In genomic region chr8:123982826-123983400, GRCm38 (mm10) we compare ENCODE assay signal across 8 mouse cellular contexts. TPM values are rescaled to one million over a fixed set of nuclear protein-coding genes. Genes with fewer than 3 reads are reported as not detected.
A peak's percentile ranks its signal among the peaks of the same experiment; 100 is the strongest.
DNase-seq lines count a peak whose midpoint lies in the region; ATAC-seq and TF ChIP-seq lines count a peak whose summit lies in the region.

TSS of gene Abcb10 (minus strand) at chr8:123983122.

- no peaks in the 10 kb centered on the region; the same call in 1 of the 2 replicates for H3K4me1 ChIP-seq in cortical plate, adult 2 months (ENCODE audit: control insufficient read depth, insufficient read depth, low read length)
- peaks cover 7% of the 10 kb centered on the region for H3K4me1 ChIP-seq in hindbrain, postnatal 0 days (ENCODE audit: insufficient read depth, low read length)

- TF ChIP-seq CTCF in cortical plate, adult 2 months (IDR thresholded peaks at IDR 0.05; ENCODE audit: extremely low read depth, insufficient read depth, low read length): no peak
- no peak for TF ChIP-seq CTCF in hindbrain, postnatal 0 days (IDR thresholded peaks at IDR 0.05; ENCODE audit: low read depth)

- peak; percentile 46 for ATAC-seq in activated CD4-positive, CD25-positive, alpha-beta regulatory T cell, adult 4 months
- ATAC-seq in hindbrain, postnatal 0 days: peak; percentile 93

- H3K9ac ChIP-seq in hindbrain, postnatal 0 days (replicated peaks; ENCODE audit: low read length): peak within 1 kb of the TSS; percentile 79

- peak within 1 kb of the TSS; percentile 63 for H3K4me3 ChIP-seq in cortical plate, adult 2 months (ENCODE audit: insufficient read depth, low read length)
- H3K4me3 ChIP-seq in hindbrain, postnatal 0 days (ENCODE audit: low read length): peak within 1 kb of the TSS; percentile 78

- DNase-seq in gastrocnemius, adult 8-10 months (ENCODE audit: low spot score in 2 of 2): peak; percentile 88 to 93
- peak; percentile 89 for DNase-seq in hindbrain, postnatal 0 days (ENCODE audit: low spot score)
- DNase-seq in left cerebral cortex, adult 18-20 months (ENCODE audit: low spot score in 2 of 2): peak; percentile 62 to 75
- peak; percentile 92 to 97 for DNase-seq in lung, postnatal 4 days
- DNase-seq in retina, postnatal 1 day: peak; percentile 91
- DNase-seq in urinary bladder, adult 18-20 months (ENCODE audit: low spot score in 2 of 2): peak; percentile 77 to 89

- TF ChIP-seq POLR2A in cortical plate, adult 2 months (IDR thresholded peaks at IDR 0.05; ENCODE audit: extremely low read depth, insufficient read depth, low read length): peak; percentile 32; the same call in 1 of the 2 replicates

- peak within 1 kb of the TSS; percentile 14; the same call in 1 of the 2 replicates for H3K27ac ChIP-seq in cortical plate, adult 2 months (ENCODE audit: insufficient read depth, low read length)
- peak within 1 kb of the TSS; percentile 74; the same call in 1 of the 2 replicates for H3K27ac ChIP-seq in hindbrain, postnatal 0 days

- peak within 1 kb of the TSS; percentile 94 for H3K4me2 ChIP-seq in hindbrain, postnatal 0 days (ENCODE audit: low read depth, low read length)

- H3K9me3 ChIP-seq in hindbrain, postnatal 0 days (ENCODE audit: low read length): no peaks in the 10 kb centered on the region

- no peaks in the 10 kb centered on the region for H3K27me3 ChIP-seq in hindbrain, postnatal 0 days (ENCODE audit: insufficient read depth, low read length)

- no peaks in the 10 kb centered on the region for H3K36me3 ChIP-seq in hindbrain, postnatal 0 days (ENCODE audit: insufficient read depth, low read length)

- WGBS in hindbrain, postnatal 0 days: under 1% methylated on average over 40 of the region's 56 CpGs

RNA-seq across cellular contexts. Expression of gene Abcb10, which starts in this region (rescaled TPM):
- 1 to 10 TPM in 1 of 2 experiments, under 1 TPM in 1; 0.69 to 2.0 TPM for polyA plus RNA-seq in activated CD4-positive, CD25-positive, alpha-beta regulatory T cell, adult 4 months (2017; shearing (Covaris generic))
- 13.4 and 14.1 TPM in 2 replicates for polyA plus RNA-seq in cortical plate, adult 2 months (2012; rRNA removed)
- total RNA-seq in gastrocnemius, adult 8-10 months (2022): 10 to 100 TPM; 17.4 to 19.4 (median 18.9) TPM
- total RNA-seq in hindbrain, postnatal 0 days (2014; rRNA removed): 39.0 and 43.2 TPM in 2 replicates
- polyA plus RNA-seq in hindbrain, postnatal 0 days (2015; fragmentation: Nextera tagmentation; extraction: Ambion mirVana): 12.4 and 13.4 TPM in 2 replicates
- 10 to 100 TPM; 17.3 to 20.1 TPM for total RNA-seq in left cerebral cortex, adult 18-20 months (2021)

Comparison
In these comparisons a context has a peak if more than half of its experiments do, and no peak if none do; other contexts are left out.
1. Peak in every context shown above with its lines: DNase-seq, ATAC-seq, H3K4me3 ChIP-seq and H3K27ac ChIP-seq.